Mouse (Mus musculus) ES-E14 (cell line): ENCODE measurements around the gene Abl1.

Experiments used
- ZC3H11A ChIP-seq: IDR thresholded peaks from 2 replicates; pipeline ENCODE4 v1.6.1; 2012; ENCODE audit warnings: low read depth, mild to moderate bottlenecking, inconsistent platforms, low read length, borderline replicate concordance
- ZNF384 ChIP-seq: IDR thresholded peaks from 2 replicates; pipeline ENCODE4 v1.6.1; 2012; ENCODE audit warnings: low read depth, low read length, inconsistent platforms

GRCm38 (mm10) chr2:31689045-31689444 is 869 bp downstream of the Abl1 start:
- TF ChIP-seq ZC3H11A (no peak), ZNF384 (no peak)
